Mouse (Mus musculus) left cerebral cortex, adult 11 months (tissue): ENCODE results near the gene 4930402H24Rik.

Experiments used
- DNase-seq: peaks from one replicate; pipeline ENCODE4 v3.0.0; 2022; ENCODE audit warnings: low spot score

The 4930402H24Rik gene

DNA sequence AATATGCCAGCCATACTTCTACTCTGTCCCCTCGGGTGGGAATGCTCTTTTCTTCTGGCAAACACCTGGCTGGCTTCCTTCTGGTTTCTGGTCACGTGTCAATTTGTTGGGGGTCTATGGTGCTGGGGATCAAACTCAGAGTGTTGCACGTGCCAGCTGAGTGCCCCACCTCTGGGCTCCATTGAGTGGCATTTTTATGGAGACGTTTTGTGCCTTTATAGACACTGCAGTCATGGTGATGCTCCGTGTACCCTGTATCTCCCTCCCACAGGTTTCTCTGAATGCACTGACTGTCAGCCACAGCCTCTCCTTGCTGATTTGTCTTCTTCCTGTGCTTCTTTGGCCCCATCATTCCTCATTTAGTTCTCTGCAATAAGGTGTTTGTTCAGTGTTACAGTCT is 174.4 kb downstream of the 4930402H24Rik start:
- DNase-seq, result no peak

DNA sequence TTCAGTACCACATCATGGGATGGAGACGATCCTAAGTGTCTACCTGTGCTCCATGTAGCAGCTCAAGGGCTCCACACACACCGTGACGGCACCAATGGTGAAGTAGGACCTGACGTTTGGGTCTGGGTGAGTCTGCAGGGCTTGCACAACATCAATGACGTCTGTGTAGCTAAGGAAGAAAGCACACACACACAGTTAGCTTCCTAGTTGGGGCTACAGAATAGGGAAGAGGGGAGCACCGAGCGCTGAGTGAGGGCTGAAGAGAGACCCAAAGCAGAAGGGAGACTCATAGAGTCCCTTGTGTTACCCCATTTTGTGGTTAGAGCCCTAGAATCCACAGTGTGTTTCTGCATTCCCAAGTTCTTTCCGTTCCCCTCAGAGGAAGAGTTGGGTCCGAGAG is 175.5 kb downstream of the 4930402H24Rik start:
- DNase-seq, result no peak

DNA sequence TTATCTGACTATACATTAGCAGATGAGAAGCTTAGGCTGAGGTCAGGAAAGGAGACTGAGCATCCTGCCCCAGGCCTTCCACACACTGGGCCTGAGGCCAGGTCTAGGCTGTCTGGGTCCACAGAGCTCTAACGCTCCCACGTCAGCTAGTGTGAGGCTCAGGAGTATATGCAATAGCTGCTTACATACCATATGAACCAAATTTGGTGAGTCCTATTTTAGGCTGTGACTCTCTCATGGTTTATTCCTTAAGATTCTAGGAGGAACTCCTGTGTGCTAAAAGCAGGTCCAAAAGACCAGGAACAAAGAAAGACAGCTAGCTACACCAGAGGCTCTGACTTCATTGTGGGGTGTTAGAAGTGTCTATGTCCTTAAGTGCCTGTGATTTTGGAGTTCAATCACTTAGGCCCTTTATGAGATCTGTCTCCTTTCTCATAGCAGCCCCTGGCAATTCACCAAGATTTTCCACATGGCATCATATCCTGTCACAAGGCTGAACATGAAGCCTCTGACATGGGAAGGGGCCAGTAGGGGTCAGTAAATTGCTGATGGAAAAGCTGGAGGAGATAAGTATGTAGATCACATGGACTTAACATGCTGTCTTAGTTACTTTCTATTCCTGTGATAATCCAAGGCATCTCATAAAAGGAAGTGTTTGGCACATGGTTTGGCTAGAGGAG is 177.2 kb downstream of the 4930402H24Rik start:
- DNase-seq, result no peak

DNA sequence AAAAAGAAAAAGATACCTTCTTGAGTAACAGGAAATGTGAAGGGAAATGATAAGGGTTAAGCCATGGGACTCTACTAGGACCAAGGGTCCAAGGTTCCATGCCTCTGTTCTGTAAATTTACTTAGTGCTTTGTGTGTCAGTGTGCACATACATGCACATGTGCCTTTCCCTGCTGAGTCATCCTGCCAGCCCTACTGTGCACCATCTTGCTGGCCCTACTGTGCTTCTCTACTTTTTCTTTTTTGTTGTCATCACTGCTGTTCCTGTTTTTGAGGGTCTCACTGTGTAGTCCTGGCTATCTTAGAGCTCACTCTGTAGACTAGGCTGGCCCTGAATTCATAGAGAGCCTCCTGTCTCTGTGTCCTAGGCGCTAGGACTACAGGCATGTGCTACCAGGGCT is 178.5 kb downstream of the 4930402H24Rik start:
- DNase-seq, result no peak

DNA sequence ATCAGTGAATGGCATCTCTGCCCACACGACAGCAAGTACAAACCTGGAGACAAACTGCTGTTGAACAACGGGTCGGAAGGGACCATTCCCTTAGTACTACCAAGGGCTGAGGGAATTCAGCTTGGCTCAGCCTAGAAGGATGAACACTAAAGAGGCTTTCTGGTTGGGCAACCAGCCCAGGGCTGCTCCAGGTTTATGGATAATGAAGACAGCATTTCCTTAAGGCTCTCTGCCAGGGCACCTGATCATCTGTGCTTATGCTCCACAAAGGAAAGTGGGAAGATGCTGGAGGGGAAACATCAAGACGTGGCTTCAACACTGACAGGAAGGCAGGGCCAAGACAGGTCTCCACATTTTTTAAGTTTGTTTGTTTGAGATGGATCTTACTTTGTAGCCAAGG is 181.8 kb downstream of the 4930402H24Rik start:
- no peak for DNase-seq

DNA sequence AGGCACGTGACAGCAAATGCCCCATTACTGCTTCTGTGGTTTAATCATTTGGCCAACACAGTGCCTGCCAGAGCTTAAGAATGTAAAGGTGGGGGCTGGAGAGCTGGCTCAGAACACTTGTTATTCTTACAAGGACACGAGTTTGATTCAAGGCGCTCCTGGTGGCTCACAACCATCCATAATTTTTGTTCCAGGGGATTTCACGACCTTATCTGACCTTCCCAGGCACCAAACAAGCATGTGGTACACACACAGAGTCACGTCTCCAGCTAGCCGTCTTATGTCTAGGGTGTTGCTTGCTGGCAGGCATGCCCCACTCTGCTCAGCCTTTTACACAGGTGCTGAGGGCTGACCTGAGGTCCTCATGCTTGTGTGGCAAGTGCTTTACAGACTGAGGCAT is 188.3 kb downstream of the 4930402H24Rik start:
- no peak for DNase-seq

DNA sequence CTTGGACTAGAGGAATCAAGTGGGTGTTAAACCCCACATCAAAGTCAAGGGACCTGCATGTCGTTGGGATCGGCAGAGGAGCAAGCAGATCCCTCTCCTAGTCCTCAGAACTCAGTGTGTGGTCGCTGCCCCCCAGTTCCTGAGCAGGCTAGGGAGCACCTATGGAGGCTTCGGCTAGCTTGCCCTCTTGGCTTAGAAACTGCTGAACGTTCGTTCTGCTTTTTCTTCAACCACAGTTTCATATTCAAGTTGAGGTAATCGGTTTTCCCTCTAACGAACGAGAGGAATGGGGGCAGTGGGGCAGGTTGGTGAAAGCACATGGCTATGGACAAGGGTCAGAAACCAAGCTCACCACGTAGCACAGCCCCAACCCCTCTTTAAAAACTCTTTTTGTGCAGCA is 199.1 kb downstream of the 4930402H24Rik start:
- DNase-seq, result no peak

DNA sequence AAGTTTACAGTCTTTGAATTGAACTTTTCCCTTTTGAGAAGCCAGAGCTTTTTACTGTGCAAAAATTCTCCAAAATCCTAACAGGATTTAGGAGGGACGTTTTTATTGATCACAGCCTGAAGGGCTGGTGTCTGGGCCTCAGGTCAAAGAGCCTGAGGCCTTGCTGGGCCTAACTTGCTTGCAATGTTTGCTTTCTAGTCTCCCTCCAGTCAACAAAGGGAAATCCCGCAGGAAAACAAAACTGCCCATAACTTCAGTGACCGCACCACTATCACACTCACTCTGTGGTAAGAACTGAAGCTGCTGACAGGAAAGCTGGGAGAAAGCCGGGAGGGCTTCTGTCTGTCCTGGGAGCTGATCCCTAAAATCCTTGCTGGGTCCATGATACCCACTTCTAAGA is 199.6 kb downstream of the 4930402H24Rik start:
- no peak for DNase-seq

DNA sequence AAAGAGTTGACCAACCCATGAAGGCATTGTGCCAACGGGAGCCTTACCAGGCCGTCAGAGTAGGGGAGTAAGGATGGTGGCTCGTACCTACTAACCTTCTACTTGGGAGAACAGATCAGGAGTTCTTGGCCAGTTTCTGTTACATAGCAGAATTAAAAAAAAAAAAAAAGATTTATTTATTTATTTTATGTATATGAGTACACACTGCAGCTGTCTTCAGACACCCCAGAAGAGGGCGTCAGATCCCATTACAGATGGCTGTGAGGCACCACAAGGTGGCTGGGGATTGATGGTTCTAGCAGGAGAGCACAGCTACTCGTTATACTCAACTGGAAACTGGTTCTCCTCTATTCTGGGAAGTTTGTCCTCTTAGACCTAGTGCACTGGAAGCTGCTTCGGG is 201.0 kb downstream of the 4930402H24Rik start:
- no peak for DNase-seq

DNA sequence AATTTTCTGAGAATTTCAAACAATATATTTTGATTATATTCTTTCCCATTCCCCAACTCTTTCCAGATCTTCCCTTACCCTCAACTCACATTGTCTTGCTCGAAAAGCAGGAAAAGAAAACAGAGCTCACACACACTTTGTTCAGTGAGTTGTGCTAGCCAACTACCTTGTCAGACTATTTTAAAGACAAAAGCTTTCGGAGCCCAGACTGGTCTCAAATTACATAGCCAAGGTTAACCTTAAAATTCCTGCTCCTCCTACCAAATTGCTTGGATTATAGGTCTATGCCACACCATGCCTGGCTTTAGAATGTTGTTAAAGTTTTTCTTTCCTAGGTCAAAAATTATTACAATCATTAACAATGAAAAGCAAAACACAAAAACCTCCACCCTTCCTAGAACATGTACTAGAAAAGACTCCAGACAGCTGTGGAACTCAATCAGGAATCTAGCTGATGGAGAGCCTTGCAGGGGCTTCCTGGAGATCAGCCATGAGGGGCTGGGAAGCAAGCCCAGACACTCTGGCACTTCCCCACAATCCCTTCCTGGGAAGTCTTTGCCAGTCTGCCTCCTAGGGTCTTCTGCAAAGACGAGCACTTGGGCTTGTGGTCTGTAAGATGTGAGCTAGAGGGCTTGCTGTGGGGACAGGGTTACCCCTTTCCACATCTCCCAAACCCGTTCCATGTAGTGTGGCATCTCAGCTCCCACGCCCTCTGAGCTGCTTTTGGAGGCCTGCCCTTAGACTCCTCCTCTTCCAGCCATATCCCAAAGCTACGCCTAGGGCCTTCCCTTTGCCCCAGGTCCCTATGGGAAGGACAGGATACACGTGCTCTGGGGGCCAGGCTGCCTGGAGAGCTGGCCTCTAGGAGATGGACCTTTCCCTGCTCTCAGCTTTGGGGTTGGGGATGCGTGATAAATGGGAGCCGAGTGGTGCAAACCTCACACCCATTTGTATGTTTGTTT is 201.9 kb downstream of the 4930402H24Rik start:
- no peak for DNase-seq

DNA sequence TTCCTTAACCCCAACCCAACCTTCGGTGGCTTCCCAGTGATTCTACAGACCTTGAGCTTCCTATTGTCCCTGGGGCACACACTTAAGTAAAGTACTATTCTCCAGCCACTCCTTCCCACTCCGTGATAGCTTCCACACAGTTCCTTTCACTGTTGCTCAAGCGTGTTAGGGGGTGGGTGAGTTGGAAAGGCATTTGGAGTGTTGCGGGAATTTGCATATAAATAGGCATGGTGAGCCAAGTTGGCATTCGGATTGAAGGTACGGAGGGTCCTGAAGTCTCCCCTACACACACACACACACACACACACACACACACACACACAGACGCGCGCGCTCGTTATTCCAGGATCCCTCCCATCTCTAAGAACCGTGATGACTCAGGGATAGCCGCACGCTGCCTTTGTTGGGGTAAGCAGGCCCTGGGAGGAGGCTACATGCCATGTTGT is 208.4 kb downstream of the 4930402H24Rik start:
- no peak for DNase-seq

DNA sequence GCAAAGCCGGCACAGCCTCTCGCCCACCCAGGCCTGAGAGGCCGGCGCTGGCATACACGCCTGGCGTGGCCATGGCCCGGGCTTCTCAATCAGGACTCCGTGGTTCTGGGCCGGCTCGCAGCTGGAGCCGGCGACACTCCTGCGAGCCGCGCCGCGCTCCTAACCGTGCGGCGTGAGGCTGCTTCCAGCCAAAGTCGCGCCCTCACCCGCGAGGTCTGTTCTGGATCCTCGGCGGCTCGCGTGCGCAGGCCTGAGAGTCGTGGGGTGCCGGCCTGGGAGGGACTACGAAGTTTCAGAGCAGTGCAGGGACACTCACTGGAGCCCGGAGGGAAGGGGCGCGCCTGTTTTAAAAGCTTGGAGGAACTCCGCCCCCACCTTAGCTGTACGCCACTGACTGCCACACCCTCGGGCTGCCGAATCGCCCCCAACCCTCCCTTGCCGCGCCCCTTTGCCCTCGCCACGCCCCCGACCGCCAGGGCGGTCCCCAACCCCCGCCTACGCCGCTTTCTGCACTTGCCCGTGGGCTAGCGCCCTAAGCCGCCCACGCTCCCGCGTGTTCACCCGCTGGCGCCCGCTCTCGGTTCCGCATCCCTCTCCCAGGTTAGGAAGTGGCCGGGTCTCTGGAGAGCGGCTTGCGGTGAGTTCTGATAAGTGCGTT is 208.9 kb downstream of the 4930402H24Rik start, which contains the start of gene Slc4a11:
TSS of gene Slc4a11 (minus strand) at position 367 of the 658 bp plus-strand sequence.
- DNase-seq, result no peak

DNA sequence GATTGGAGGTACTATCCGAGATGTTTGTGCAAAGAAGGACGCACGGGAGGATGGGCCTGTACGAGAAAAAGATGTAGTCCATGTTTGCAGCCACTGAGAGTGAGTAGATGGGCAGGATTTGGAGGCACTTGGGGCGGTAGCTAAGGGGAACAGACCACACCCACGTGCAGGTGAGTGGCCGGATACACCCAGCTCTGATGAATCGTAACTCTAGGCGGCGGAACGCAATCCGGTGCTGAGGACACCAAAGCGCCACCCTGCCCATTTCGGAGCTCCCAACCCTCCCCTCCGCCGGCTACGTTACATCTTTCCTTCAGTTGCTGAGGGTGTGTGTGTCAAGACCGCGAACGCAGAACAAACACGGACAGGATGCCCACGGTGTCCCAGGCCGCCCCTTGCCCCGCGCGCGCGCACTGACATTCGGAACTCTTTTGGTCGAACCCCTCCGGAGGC is 209.5 kb downstream of the 4930402H24Rik start:
- no peak for DNase-seq

DNA sequence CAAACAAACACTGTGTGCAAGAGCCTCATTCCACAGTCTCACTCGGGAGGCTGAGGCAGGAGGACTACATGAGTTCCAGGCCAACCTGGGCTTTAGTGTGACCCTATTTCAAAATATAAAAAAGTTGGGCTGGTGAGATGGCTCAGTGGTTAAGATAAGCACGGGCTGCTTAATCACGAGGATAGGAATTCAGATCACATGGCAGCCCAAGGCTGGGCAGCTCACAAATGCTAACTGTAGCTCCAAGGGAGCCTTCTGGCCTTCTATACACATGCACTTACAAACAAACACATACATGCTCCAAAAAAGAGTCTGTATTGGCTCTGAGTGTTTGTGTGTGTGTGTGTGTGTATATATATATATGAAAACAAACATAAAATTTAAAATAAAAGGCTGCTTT is 212.6 kb downstream of the 4930402H24Rik start:
- DNase-seq, result no peak

DNA sequence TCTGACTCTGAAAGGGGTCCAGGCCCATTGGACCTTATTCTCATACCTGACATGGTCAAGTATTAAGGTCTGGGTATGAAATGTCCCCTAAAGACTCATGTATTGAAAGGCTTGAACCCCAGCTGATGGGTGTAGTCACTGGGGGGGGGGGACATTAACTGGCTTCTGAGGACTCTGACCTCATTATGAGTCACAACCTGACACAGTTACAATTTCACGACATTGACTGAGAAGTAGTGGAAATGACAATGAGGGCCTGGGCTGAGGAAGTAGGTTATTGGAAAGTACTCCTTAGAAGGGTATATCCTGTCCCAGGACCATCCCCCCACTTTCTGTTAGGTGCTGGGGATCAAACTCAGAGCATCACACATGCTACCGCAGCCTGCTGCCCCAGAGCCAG is 217.2 kb downstream of the 4930402H24Rik start:
- no peak for DNase-seq

DNA sequence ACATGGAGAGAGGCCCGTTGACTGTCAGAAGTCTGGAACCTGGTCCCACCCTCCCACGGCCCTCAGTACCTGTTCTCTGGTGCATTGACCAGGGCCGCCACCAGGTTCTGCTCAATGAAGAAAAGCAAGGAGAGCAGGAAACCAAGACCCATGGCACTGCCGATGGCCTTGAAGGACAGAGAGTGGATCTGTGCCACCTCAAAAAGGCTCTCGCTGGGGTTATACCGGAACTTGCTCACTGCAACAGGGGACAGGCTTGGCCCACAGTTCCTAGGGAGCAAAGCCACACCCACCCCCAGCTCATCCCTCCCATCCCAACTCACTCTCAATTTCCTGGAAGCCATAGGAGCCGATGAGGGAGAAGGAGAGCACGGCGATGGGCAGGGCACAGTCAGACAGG is 220.8 kb downstream of the 4930402H24Rik start:
- DNase-seq, result no peak

DNA sequence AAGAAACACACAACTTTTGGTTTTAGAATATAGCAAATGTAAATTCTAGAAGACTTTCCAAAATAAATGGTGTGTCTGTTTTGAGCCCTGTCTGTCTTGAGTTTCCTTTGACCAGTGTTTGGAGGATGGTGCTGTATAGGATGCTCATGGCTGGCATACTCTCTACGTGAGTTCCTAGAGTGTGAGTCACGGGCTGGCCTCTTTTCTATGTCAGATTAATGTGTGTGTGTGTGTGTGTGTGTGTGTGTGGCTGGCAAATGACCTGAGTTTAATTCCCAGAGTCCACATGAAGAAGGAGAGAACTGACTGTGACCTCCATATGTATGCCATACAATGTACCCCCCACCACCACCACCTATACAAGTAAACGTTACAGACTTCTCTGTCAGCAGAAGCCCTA is 224.7 kb downstream of the 4930402H24Rik start:
- no peak for DNase-seq

DNA sequence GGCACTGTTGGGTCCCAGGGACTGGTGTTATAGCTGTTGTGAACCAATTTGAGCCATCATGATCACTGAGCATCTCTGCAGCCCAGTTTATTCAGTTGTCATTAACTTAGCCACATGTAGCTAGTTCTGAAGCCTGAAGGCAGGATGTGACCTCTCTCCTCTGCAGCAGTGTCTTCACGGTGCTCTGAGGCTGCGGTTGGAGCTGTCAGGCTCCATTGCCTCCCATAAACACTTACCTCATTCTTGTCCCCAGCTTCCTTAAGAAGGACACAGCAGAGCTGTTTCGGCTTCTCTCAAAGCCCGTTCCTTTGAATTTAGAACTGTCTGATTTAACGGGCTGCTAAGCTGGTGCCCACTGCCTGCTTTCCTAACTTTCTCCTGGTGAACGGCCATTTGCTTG is 226.3 kb downstream of the 4930402H24Rik start:
- DNase-seq, result no peak

DNA sequence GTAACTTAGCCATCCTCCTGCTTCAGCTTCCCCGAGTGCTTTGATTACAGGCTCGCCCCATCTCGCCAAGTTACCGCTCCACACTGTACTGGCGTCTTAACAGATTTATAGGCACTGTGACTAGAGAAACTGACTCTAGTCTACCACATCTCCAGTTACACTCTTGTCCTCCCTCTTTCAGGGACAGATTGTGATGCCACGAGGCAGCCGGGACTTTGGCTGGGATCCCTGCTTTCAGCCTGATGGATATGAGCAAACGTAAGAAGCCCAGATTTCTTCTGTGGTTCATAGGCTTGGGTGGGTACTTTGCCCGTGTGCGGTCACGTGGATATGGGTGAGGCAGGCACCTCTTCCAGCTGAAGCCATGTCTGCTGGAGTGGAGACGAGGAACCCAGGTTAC is 227.1 kb downstream of the 4930402H24Rik start:
- DNase-seq, result no peak

DNA sequence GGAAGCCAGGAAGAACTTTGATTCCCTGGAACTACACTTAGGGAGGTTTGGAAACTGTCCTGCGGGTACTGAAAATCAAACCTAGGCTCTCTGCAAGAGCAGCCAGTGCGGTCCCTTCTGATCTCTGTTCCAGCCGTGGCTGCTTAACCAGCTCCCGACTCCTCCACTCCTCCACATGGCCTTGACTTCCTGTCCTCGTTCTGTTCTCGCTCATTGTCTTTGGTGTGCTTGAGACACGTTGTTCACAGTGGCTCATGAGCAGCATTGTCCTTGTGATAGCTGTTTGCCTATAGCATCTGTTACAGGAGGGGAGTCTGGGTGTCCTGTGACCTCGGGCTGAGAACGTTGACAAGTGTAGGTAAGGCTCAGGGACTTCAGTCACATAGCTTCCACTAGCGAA is 229.0 kb downstream of the 4930402H24Rik start:
- no peak for DNase-seq

DNA sequence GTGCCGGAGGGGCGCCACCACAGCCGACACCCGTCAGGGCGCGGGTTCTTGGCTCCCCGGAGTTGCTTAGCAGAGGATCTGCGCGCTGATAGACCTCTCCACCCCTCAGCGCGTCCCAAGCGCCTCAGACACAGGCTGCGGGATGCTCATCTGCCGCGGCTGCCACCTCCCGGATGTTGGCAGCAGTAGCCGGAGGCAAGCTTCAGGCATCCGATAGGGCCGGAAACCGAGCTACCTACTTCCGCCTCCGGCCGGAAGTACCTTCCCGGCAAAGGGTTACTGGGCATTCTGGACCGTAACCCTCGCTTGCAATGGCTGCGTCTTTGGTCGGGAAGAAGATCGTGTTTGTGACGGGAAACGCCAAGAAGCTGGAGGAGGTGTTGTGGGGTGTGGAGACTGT is 238.6 kb downstream of the 4930402H24Rik start, which contains the start of gene Itpa:
TSS of gene Itpa (plus strand) at position 52 of the 400 bp plus-strand sequence.
- peak; percentile 79 for DNase-seq

DNA sequence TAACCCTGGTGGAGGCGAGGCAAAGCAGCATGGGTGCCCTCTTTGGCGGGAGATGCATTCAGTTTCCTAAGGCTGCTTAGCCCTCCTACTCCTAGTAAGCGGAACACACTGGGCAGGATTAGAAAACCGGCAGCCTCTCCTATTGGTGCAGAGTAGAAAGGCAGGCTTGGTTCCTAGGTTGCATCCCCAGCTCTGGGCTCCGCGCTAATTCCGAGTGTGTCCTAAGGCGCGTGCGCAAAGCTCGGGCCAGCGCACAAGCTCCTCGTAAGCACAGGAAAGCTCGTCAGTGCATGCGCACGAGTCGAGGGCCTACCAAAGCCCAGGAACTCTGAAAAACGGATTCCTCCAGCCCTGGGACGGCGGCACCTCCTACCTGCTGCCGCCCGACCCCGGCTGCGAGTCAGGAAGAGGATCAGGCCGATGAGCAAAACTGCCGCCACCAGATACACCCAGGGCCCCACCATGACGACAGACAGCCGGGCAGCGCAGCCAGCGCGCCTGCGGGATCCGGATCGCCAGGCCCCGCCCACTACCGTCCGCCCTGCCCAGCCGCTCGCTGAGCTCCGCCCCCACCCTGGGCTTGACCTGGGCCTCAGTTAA is 242.0 kb downstream of the 4930402H24Rik start, which contains the start of gene Ddrgk1:
TSS of gene Ddrgk1 (minus strand) at position 558 of the 600 bp plus-strand sequence.
- DNase-seq, result peak; percentile 94
